Mouse (Mus musculus) liver, embryonic 14.5 days (tissue): ENCODE measurements around the gene Olfr393. TPM values are rescaled to one million over a fixed set of nuclear protein-coding genes. Genes with fewer than 3 reads are reported as not detected.

ENCODE experiments used
- ATAC-seq: fragments of 200-750 bp; cut with Nextera tagmentation; 2 replicates; pipeline ENCODE4 v1.8.0; 2017; ENCODE audit warnings: moderate number of reproducible peaks, mild to moderate bottlenecking, moderate library complexity; ENCODE audit not compliant: insufficient read depth
- DNase-seq, 3 experiments: peaks; one replicate each; pipeline ENCODE4 v3.0.0-alpha.2; 2012 to 2013; ENCODE audit warnings: low read depth in 3 of 3, low spot score in 3 of 3
- H3K27ac ChIP-seq: fragments of 300-500 bp; sonication (generic); 2 replicates; pipeline ENCODE4 v1.5.1; 2014; ENCODE audit warnings: moderate library complexity, mild to moderate bottlenecking, control low read depth, inconsistent platforms
- H3K27me3 ChIP-seq: fragments of 300-500 bp; sonication (generic); 2 replicates; pipeline ENCODE4 v1.6.1; 2014; ENCODE audit warnings: mild to moderate bottlenecking, low read length, moderate library complexity; ENCODE audit not compliant: control insufficient read depth, insufficient read depth
- H3K36me3 ChIP-seq: fragments of 300-500 bp; sonication (generic); replicated peaks from 2 replicates; pipeline ENCODE4 v1.6.1; 2014; ENCODE audit warnings: low read depth; ENCODE audit not compliant: control insufficient read depth, insufficient read depth
- H3K4me1 ChIP-seq, 2 experiments: fragments of 200-500 bp in 1 of 2; fragments of 300-500 bp in 1 of 2; sonication (generic) in 1 of 2; replicated peaks; 2 replicates each; pipeline ENCODE4 v1.6.1; 2012 to 2014; ENCODE audit warnings: antibody characterized with exemption in 1 of 2, inconsistent platforms in 1 of 2, low read length in 1 of 2; ENCODE audit not compliant: control insufficient read depth in 2 of 2, insufficient read depth in 2 of 2
- H3K4me2 ChIP-seq: fragments of 300-500 bp; sonication (generic); 2 replicates; pipeline ENCODE4 v1.6.1; 2014; ENCODE audit warnings: low read depth, mild to moderate bottlenecking, control low read depth, moderate library complexity
- H3K4me3 ChIP-seq, 2 experiments: fragments of 200-500 bp in 1 of 2; fragments of 300-500 bp in 1 of 2; sonication (generic) in 1 of 2; 2 replicates each; pipeline ENCODE4 v1.5.1; 2012 to 2014; ENCODE audit warnings: low read depth in 2 of 2, low read length in 2 of 2, mild to moderate bottlenecking in 2 of 2, control low read depth in 1 of 2, inconsistent platforms in 1 of 2, moderate library complexity in 1 of 2; ENCODE audit not compliant: insufficient read depth in 1 of 2
- H3K9ac ChIP-seq: fragments of 300-500 bp; sonication (generic); replicated peaks from 2 replicates; pipeline ENCODE4 v1.6.1; 2014; ENCODE audit warnings: mild to moderate bottlenecking, control low read depth, moderate library complexity
- H3K9me3 ChIP-seq: fragments of 300-500 bp; sonication (generic); 2 replicates; pipeline ENCODE4 v1.6.1; 2016; ENCODE audit warnings: low read length, mixed read lengths; ENCODE audit not compliant: control insufficient read depth
- CTCF ChIP-seq: IDR thresholded peaks from 2 replicates; pipeline ENCODE4 v1.5.1; 2016; ENCODE audit warnings: antibody characterized with exemption, low read depth, control low read depth
- EP300 ChIP-seq: IDR thresholded peaks from 2 replicates; pipeline ENCODE4 v1.6.1; 2016; ENCODE audit warnings: antibody characterized with exemption, low read depth
- WGBS: fragments of 180-500 bp; shearing (Covaris S2); extraction: QIAGEN DNeasy Blood & Tissue Kit; methylation state at CpG from one replicate; pipeline ENCODE4 v1.1.7; 2014; ENCODE audit not compliant: insufficient replicate concordance; 5-methylcytosine and 5-hydroxymethylcytosine counted together
- polyA plus RNA-seq, 2 experiments: library from polyadenylated mRNA; depleted of rRNA in 1 of 2; stranded (reverse) in 1 of 2; unstranded in 1 of 2; fragments of >200 nt; fragmentation: Nextera tagmentation in 1 of 2; extraction: Ambion mirVana in 1 of 2; gene quantifications; 2 replicates each; pipeline versions ENCODE4 v1.2.1 to v1.2.3; 2012 to 2014

Gene Olfr393
- not detected in 2 replicates for polyA plus RNA-seq (2012; rRNA removed)
- polyA plus RNA-seq (2014; fragmentation: Nextera tagmentation; extraction: Ambion mirVana): not detected in 2 replicates

- no peak for TF ChIP-seq EP300
- no peak for TF ChIP-seq CTCF
- Histone ChIP-seq H3K27me3 (no peaks in the 10 kb centered on the region), H3K4me2 (no peak within 1 kb of the TSS), H3K4me1 (no peaks in the 10 kb centered on the region), H3K4me3 (no peak within 1 kb of the TSS), H3K36me3 (no peaks in the 10 kb centered on the region), H3K27ac (no peak within 1 kb of the TSS), H3K9ac (no peak within 1 kb of the TSS), H3K9me3 (no peaks in the 10 kb centered on the region)
- DNase-seq (no peak), ATAC-seq (no peak)
Measured at GRCm38 (mm10) chr11:73851354-73851753, at the start of gene Olfr393. Gene Olfr393 (minus strand): TSS chr11:73851454.

- DNase-seq: no peak
Measured at GRCm38 (mm10) chr11:73890671-73891070, 39.4 kb upstream of the Olfr393 start, which contains the start of gene Olfr394. Gene Olfr394 (minus strand): TSS chr11:73890771.

GRCm38 (mm10) chr11:73816949-73817348, 34.3 kb downstream of the Olfr393 start, which contains the start of gene Olfr392:
Gene Olfr392 (minus strand): TSS chr11:73817049.
- Histone ChIP-seq H3K9me3 (no peaks in the 10 kb centered on the region), H3K4me1 (no peaks in the 10 kb centered on the region), H3K9ac (no peak within 1 kb of the TSS), H3K27me3 (no peaks in the 10 kb centered on the region), H3K27ac (no peak within 1 kb of the TSS), H3K4me3 (no peak within 1 kb of the TSS), H3K36me3 (no peaks in the 10 kb centered on the region), H3K4me2 (no peak within 1 kb of the TSS)
- ATAC-seq: no peak
- no peak for DNase-seq
- TF ChIP-seq CTCF (no peak), EP300 (no peak)
- WGBS: 59% methylated on average over 1 of the region's 1 CpGs

More at GRCm38 (mm10) chr11:73890671-73891070, 39.4 kb upstream of the Olfr393 start, which contains the start of gene Olfr394:
- TF ChIP-seq EP300 (no peak), CTCF (no peak)
- ATAC-seq: no peak
- H3K4me2 ChIP-seq: no peak within 1 kb of the TSS
- no peaks in the 10 kb centered on the region for H3K36me3 ChIP-seq
- H3K9ac ChIP-seq: no peak within 1 kb of the TSS
- H3K4me3 ChIP-seq: no peak within 1 kb of the TSS
- H3K27me3 ChIP-seq: no peaks in the 10 kb centered on the region
- no peak within 1 kb of the TSS for H3K27ac ChIP-seq
- WGBS: 62% methylated on average over 1 of the region's 1 CpGs
- H3K9me3 ChIP-seq: no peaks in the 10 kb centered on the region
- no peaks in the 10 kb centered on the region for H3K4me1 ChIP-seq

- Histone ChIP-seq H3K4me3 (no peak within 1 kb of the TSS), H3K27me3 (no peaks in the 10 kb centered on the region), H3K9me3 (no peaks in the 10 kb centered on the region), H3K4me1 (no peaks in the 10 kb centered on the region), H3K4me2 (no peak within 1 kb of the TSS), H3K27ac (no peak within 1 kb of the TSS), H3K9ac (no peak within 1 kb of the TSS), H3K36me3 (no peaks in the 10 kb centered on the region)
- TF ChIP-seq CTCF: no peak
- no peak for TF ChIP-seq EP300
- no peak for DNase-seq
- ATAC-seq: no peak
- 0% methylated on average over 1 of the region's 1 CpGs for WGBS
Measured at GRCm38 (mm10) chr11:73802952-73803351, 48.3 kb downstream of the Olfr393 start, which contains the start of gene Olfr391-ps. Gene Olfr391-ps (minus strand): TSS chr11:73803052.

Other genes with a start within 250 kb of the Olfr393 start
- gene Zfp735, start 162.7 kb downstream of the Olfr393 start, polyA plus RNA-seq (2012; rRNA removed): not detected in 2 replicates
- not detected in 2 replicates for gene Zfp735, start 162.7 kb downstream of the Olfr393 start, polyA plus RNA-seq (2014; fragmentation: Nextera tagmentation; extraction: Ambion mirVana)
- gene Olfr389, start 70.7 kb downstream of the Olfr393 start, polyA plus RNA-seq (2012; rRNA removed): not detected in 2 replicates
- gene Olfr389, start 70.7 kb downstream of the Olfr393 start, polyA plus RNA-seq (2014; fragmentation: Nextera tagmentation; extraction: Ambion mirVana): not detected in 2 replicates
- gene Olfr390, start 68.5 kb downstream of the Olfr393 start, polyA plus RNA-seq (2012; rRNA removed): not detected in 2 replicates
- not detected in 2 replicates for gene Olfr390, start 68.5 kb downstream of the Olfr393 start, polyA plus RNA-seq (2014; fragmentation: Nextera tagmentation; extraction: Ambion mirVana)
- gene Olfr391-ps, start 48.4 kb downstream of the Olfr393 start, polyA plus RNA-seq (2012; rRNA removed): not detected in 2 replicates
- not detected in 2 replicates for gene Olfr391-ps, start 48.4 kb downstream of the Olfr393 start, polyA plus RNA-seq (2014; fragmentation: Nextera tagmentation; extraction: Ambion mirVana)
- gene Olfr392, start 34.4 kb downstream of the Olfr393 start, polyA plus RNA-seq (2012; rRNA removed): not detected in 2 replicates
- gene Olfr392, start 34.4 kb downstream of the Olfr393 start, polyA plus RNA-seq (2014; fragmentation: Nextera tagmentation; extraction: Ambion mirVana): not detected in 2 replicates
- not detected in 2 replicates for gene Olfr394, start 39.3 kb upstream of the Olfr393 start, polyA plus RNA-seq (2012; rRNA removed)
- gene Olfr394, start 39.3 kb upstream of the Olfr393 start, polyA plus RNA-seq (2014; fragmentation: Nextera tagmentation; extraction: Ambion mirVana): not detected in 2 replicates
- not detected in 2 replicates for gene Olfr395, start 57.8 kb upstream of the Olfr393 start, polyA plus RNA-seq (2012; rRNA removed)
- gene Olfr395, start 57.8 kb upstream of the Olfr393 start, polyA plus RNA-seq (2014; fragmentation: Nextera tagmentation; extraction: Ambion mirVana): not detected in 2 replicates
- not detected in 2 replicates for gene Olfr23, start 85.2 kb upstream of the Olfr393 start, polyA plus RNA-seq (2012; rRNA removed)
- gene Olfr23, start 85.2 kb upstream of the Olfr393 start, polyA plus RNA-seq (2014; fragmentation: Nextera tagmentation; extraction: Ambion mirVana): not detected in 2 replicates
- not detected in 2 replicates for gene Olfr397, start 109.4 kb upstream of the Olfr393 start, polyA plus RNA-seq (2012; rRNA removed)
- not detected in 2 replicates for gene Olfr397, start 109.4 kb upstream of the Olfr393 start, polyA plus RNA-seq (2014; fragmentation: Nextera tagmentation; extraction: Ambion mirVana)
- gene Olfr398, start 139.0 kb upstream of the Olfr393 start, polyA plus RNA-seq (2012; rRNA removed): not detected in 2 replicates
- not detected in 2 replicates for gene Olfr398, start 139.0 kb upstream of the Olfr393 start, polyA plus RNA-seq (2014; fragmentation: Nextera tagmentation; extraction: Ambion mirVana)
- not detected in 2 replicates for gene Olfr139, start 205.1 kb upstream of the Olfr393 start, polyA plus RNA-seq (2012; rRNA removed)
- not detected in 2 replicates for gene Olfr139, start 205.1 kb upstream of the Olfr393 start, polyA plus RNA-seq (2014; fragmentation: Nextera tagmentation; extraction: Ambion mirVana)
- not detected in 2 replicates for gene Olfr399, start 205.2 kb upstream of the Olfr393 start, polyA plus RNA-seq (2012; rRNA removed)
- not detected in 2 replicates for gene Olfr399, start 205.2 kb upstream of the Olfr393 start, polyA plus RNA-seq (2014; fragmentation: Nextera tagmentation; extraction: Ambion mirVana)
- gene Zfp616, start 218.5 kb upstream of the Olfr393 start, polyA plus RNA-seq (2012; rRNA removed): not detected in 2 replicates
- not detected in 2 replicates for gene Zfp616, start 218.5 kb upstream of the Olfr393 start, polyA plus RNA-seq (2014; fragmentation: Nextera tagmentation; extraction: Ambion mirVana)